Mouse (Mus musculus) G1E (cell line): ENCODE data around the gene Creb3l1. TPM values are rescaled to one million over a fixed set of nuclear protein-coding genes. Genes with fewer than 3 reads are reported as not detected.

Experiments
- ATAC-seq: 2 replicates; pipeline ENCODE4 v1.8.0; 2016; ENCODE audit warnings: mild to moderate bottlenecking; ENCODE audit not compliant: insufficient number of reproducible peaks, poor library complexity, low FRiP score, severe bottlenecking; ENCODE audit errors: extremely low read depth
- DNase-seq: peaks from one replicate; pipeline ENCODE4 v3.0.0; 2012; ENCODE audit warnings: low spot score
- H3K27me3 ChIP-seq: 2 replicates; pipeline ENCODE4 v1.6.1; 2012; ENCODE audit warnings: mild to moderate bottlenecking, low read length, inconsistent platforms; ENCODE audit not compliant: insufficient read depth
- H3K36me3 ChIP-seq: replicated peaks from 2 replicates; pipeline ENCODE3; 2012; ENCODE audit warnings: mild to moderate bottlenecking, inconsistent platforms
- H3K4me1 ChIP-seq: 2 replicates; pipeline ENCODE4 v1.6.1; 2012; ENCODE audit warnings: low read depth, low read length, inconsistent platforms, mixed read lengths; ENCODE audit not compliant: insufficient read depth
- H3K4me3 ChIP-seq: 2 replicates; pipeline ENCODE4 v1.5.1; 2012; ENCODE audit warnings: low read depth, mild to moderate bottlenecking, inconsistent platforms, low read length, moderate library complexity, mixed read lengths
- H3K9me3 ChIP-seq: replicated peaks from 2 replicates; pipeline ENCODE4 v1.6.1; 2012; ENCODE audit warnings: inconsistent platforms
- CTCF ChIP-seq: IDR thresholded peaks from 2 replicates; pipeline ENCODE4 v1.5.1; 2012; ENCODE audit warnings: low read depth, low read length, inconsistent platforms, mixed read lengths
- GATA1 ChIP-seq: IDR thresholded peaks from 2 replicates; pipeline ENCODE4 v1.6.1; 2012; ENCODE audit warnings: borderline replicate concordance, low read length, inconsistent platforms, mixed read lengths
- GATA2 ChIP-seq: IDR thresholded peaks from 2 replicates; pipeline ENCODE4 v1.6.1; 2012; ENCODE audit warnings: low read depth, low read length, inconsistent platforms, borderline replicate concordance
- POLR2AphosphoS5 ChIP-seq: IDR thresholded peaks from 2 replicates; pipeline ENCODE4 v1.6.1; 2012; ENCODE audit warnings: low read depth, low read length, inconsistent platforms; ENCODE audit not compliant: insufficient replicate concordance
- TAL1 ChIP-seq: conservative IDR thresholded peaks from 2 replicates; pipeline ENCODE4 v1.6.1; 2012; ENCODE audit warnings: low read depth, low read length, inconsistent platforms, mixed read lengths
- polyA plus RNA-seq: library from polyadenylated mRNA; stranded (reverse); fragments of >175 nt; gene quantifications from 2 replicates; pipeline ENCODE4 v1.2.3, GENCODE M21; 2012
- total RNA-seq, 2 experiments: library from RNA; stranded (forward) in 1 of 2; stranded (reverse) in 1 of 2; fragments of 200-1000 nt in 1 of 2; fragments of >200 nt in 1 of 2; fragmentation: Nextera tagmentation in 1 of 2; gene quantifications; 2 replicates each; pipeline ENCODE4 v1.2.3; 2014 to 2017

Creb3l1 gene
- total and polyA plus RNA-seq, 3 experiments: 1.4 to 2.5 (median 1.4) TPM

GRCm38 (mm10) chr2:91934016-91934415 lies 90.3 kb downstream of the Creb3l1 start:
- Histone ChIP-seq H3K36me3 (peaks cover 85% of the 10 kb centered on the region), H3K9me3 (no peaks in the 10 kb centered on the region), H3K4me3 (peak overlapping the region; percentile 5; the same call in 1 of the 2 replicates), H3K4me1 (peaks cover 84% of the 10 kb centered on the region), H3K27me3 (peaks cover 8% of the 10 kb centered on the region; the same call in 1 of the 2 replicates)
- ATAC-seq: no peak
- DNase-seq: no peak
- TF ChIP-seq CTCF (no peak), POLR2AphosphoS5 (no peak), GATA1 (no peak), GATA2 (no peak), TAL1 (no peak)

- H3K36me3 ChIP-seq: peaks cover 80% of the 10 kb centered on the region
- peak overlapping the region; percentile 54; the same call in 1 of the 2 replicates for H3K4me3 ChIP-seq
- no peak for DNase-seq
- TF ChIP-seq TAL1 (no peak), GATA1 (no peak), GATA2 (no peak), POLR2AphosphoS5 (no peak), CTCF (no peak)
- peaks cover 13% of the 10 kb centered on the region; the same call in 1 of the 2 replicates for H3K27me3 ChIP-seq
- H3K9me3 ChIP-seq: no peaks in the 10 kb centered on the region
- peaks cover 82% of the 10 kb centered on the region for H3K4me1 ChIP-seq
- ATAC-seq: no peak
These were observed 90.8 kb downstream of the Creb3l1 start for GRCm38 (mm10) chr2:91933471-91933870.

GRCm38 (mm10) chr2:91932737-91933350 lies 91.5 kb downstream of the Creb3l1 start:
- Histone ChIP-seq H3K9me3 (no peaks in the 10 kb centered on the region), H3K4me3 (peak overlapping the region; percentile 58; the same call in 1 of the 2 replicates), H3K36me3 (peaks cover 74% of the 10 kb centered on the region), H3K4me1 (peaks cover 86% of the 10 kb centered on the region), H3K27me3 (peaks cover 19% of the 10 kb centered on the region; the same call in 1 of the 2 replicates)
- DNase-seq: no peak
- TF ChIP-seq TAL1: no peak
- TF ChIP-seq CTCF: no peak
- TF ChIP-seq GATA2: no peak
- TF ChIP-seq POLR2AphosphoS5: no peak
- no peak for TF ChIP-seq GATA1
- ATAC-seq: no peak

Other genes with a start within 250 kb of the Creb3l1 start
- gene Chrm4, start 97.3 kb downstream of the Creb3l1 start, total RNA-seq (2014; fragmentation: Nextera tagmentation): 0.60 TPM in 1 of 2 replicates, not detected in the other
- gene Chrm4, start 97.3 kb downstream of the Creb3l1 start, total RNA-seq (2017): 0.11 and 0.23 TPM in 2 replicates
- gene Chrm4, start 97.3 kb downstream of the Creb3l1 start, polyA plus RNA-seq: 0.04 TPM in 1 of 2 replicates, not detected in the other
- 4.5 and 4.9 TPM in 2 replicates for gene Mdk, start 92.2 kb downstream of the Creb3l1 start, total RNA-seq (2014; fragmentation: Nextera tagmentation)
- 0.76 and 0.81 TPM in 2 replicates for gene Mdk, start 92.2 kb downstream of the Creb3l1 start, total RNA-seq (2017)
- 5.5 and 5.8 TPM in 2 replicates for gene Mdk, start 92.2 kb downstream of the Creb3l1 start, polyA plus RNA-seq
- gene Gm9821, start 78.8 kb downstream of the Creb3l1 start, total RNA-seq (2014; fragmentation: Nextera tagmentation): not detected in 2 replicates
- 1.6 and 1.8 TPM in 2 replicates for gene Gm9821, start 78.8 kb downstream of the Creb3l1 start, total RNA-seq (2017)
- 0.07 and 0.10 TPM in 2 replicates for gene Gm9821, start 78.8 kb downstream of the Creb3l1 start, polyA plus RNA-seq
- gene Dgkz, start 48.6 kb downstream of the Creb3l1 start, total RNA-seq (2014; fragmentation: Nextera tagmentation): 290 and 308 TPM in 2 replicates
- 115 and 146 TPM in 2 replicates for gene Dgkz, start 48.6 kb downstream of the Creb3l1 start, total RNA-seq (2017)
- gene Dgkz, start 48.6 kb downstream of the Creb3l1 start, polyA plus RNA-seq: 403 and 416 TPM in 2 replicates
- 76.2 and 76.4 TPM in 2 replicates for gene Phf21a, start 68.6 kb upstream of the Creb3l1 start, total RNA-seq (2014; fragmentation: Nextera tagmentation)
- gene Phf21a, start 68.6 kb upstream of the Creb3l1 start, total RNA-seq (2017): 22.3 and 26.8 TPM in 2 replicates
- gene Phf21a, start 68.6 kb upstream of the Creb3l1 start, polyA plus RNA-seq: 8.8 and 10.5 TPM in 2 replicates